Mouse (Mus musculus): Measurements from ENCODE around the gene Bcl6b. TPM values are rescaled to one million over a fixed set of nuclear protein-coding genes. Genes with fewer than 3 reads are reported as not detected.

Gene Bcl6b
- polyA plus RNA-seq, 1 experiment from 2014 or later: 11.9 TPM

GRCm38 (mm10) chr11:70214191-70214855 is 15.3 kb downstream of the Bcl6b start:
- H3K4me1 ChIP-seq (ENCODE audit: control insufficient read depth, insufficient read depth, low read length): peaks cover 16% of the 10 kb centered on the region
- H3K9ac ChIP-seq (ENCODE audit: low read depth, low read length): peak overlapping the region; percentile 63; the same call in 1 of the 2 replicates
- ATAC-seq (replicated peaks; ENCODE audit: insufficient number of reproducible peaks, low FRiP score, low TSS enrichment): peak; percentile 37; the same call in 1 of the 2 replicates
- peak overlapping the region; percentile 45 for H3K4me3 ChIP-seq (ENCODE audit: low read depth, low read length)
- peaks cover 57% of the 10 kb centered on the region for H3K27me3 ChIP-seq (ENCODE audit: control insufficient read depth, insufficient read depth, low read length)
- H3K27ac ChIP-seq (ENCODE audit: low read depth, low read length): no peak overlapping the region
- H3K4me2 ChIP-seq: peak overlapping the region; percentile 72
- WGBS (ENCODE audit: insufficient replicate concordance): 1% methylated on average over 45 of the region's 46 CpGs
- no peaks in the 10 kb centered on the region for H3K36me3 ChIP-seq (ENCODE audit: control insufficient read depth, insufficient read depth, low read length)
- H3K9me3 ChIP-seq (replicated peaks; ENCODE audit: control insufficient read depth, low read length): no peaks in the 10 kb centered on the region

GRCm38 (mm10) chr11:70213736-70214135 is 15.9 kb downstream of the Bcl6b start:
- Histone ChIP-seq H3K9me3 (replicated peaks; ENCODE audit: control insufficient read depth, low read length) (no peaks in the 10 kb centered on the region), H3K4me2 (peak overlapping the region; percentile 72), H3K36me3 (ENCODE audit: control insufficient read depth, insufficient read depth, low read length) (no peaks in the 10 kb centered on the region), H3K4me3 (ENCODE audit: low read depth, low read length) (peak overlapping the region; percentile 45), H3K4me1 (ENCODE audit: control insufficient read depth, insufficient read depth, low read length) (peaks cover 16% of the 10 kb centered on the region), H3K27me3 (ENCODE audit: control insufficient read depth, insufficient read depth, low read length) (peaks cover 55% of the 10 kb centered on the region), H3K9ac (ENCODE audit: low read depth, low read length) (no peak overlapping the region), H3K27ac (ENCODE audit: low read depth, low read length) (no peak overlapping the region)
- 12% methylated on average over 26 of the region's 26 CpGs for WGBS (ENCODE audit: insufficient replicate concordance)
- ATAC-seq (replicated peaks; ENCODE audit: insufficient number of reproducible peaks, low FRiP score, low TSS enrichment): no peak

- H3K9me3 ChIP-seq (replicated peaks; ENCODE audit: control insufficient read depth, low read length): no peaks in the 10 kb centered on the region
- peaks cover 16% of the 10 kb centered on the region for H3K4me1 ChIP-seq (ENCODE audit: control insufficient read depth, insufficient read depth, low read length)
- peaks cover 52% of the 10 kb centered on the region for H3K27me3 ChIP-seq (ENCODE audit: control insufficient read depth, insufficient read depth, low read length)
- H3K27ac ChIP-seq (ENCODE audit: low read depth, low read length): no peak overlapping the region
- 17% methylated on average over 9 of the region's 9 CpGs for WGBS (ENCODE audit: insufficient replicate concordance)
- no peaks in the 10 kb centered on the region for H3K36me3 ChIP-seq (ENCODE audit: control insufficient read depth, insufficient read depth, low read length)
- no peak overlapping the region for H3K9ac ChIP-seq (ENCODE audit: low read depth, low read length)
- H3K4me2 ChIP-seq: no peak overlapping the region
- no peak overlapping the region for H3K4me3 ChIP-seq (ENCODE audit: low read depth, low read length)
- no peak for ATAC-seq (replicated peaks; ENCODE audit: insufficient number of reproducible peaks, low FRiP score, low TSS enrichment)
Observed at GRCm38 (mm10) chr11:70212896-70213295, 16.7 kb downstream of the Bcl6b start.

GRCm38 (mm10) chr11:70212423-70212822 is 17.2 kb downstream of the Bcl6b start, which contains the start of gene Slc16a11:
Slc16a11 (plus strand) TSS chr11:70212752.
- Histone ChIP-seq H3K4me2 (no peak within 1 kb of the TSS; the same call in 1 of the 2 replicates), H3K27ac (ENCODE audit: low read depth, low read length) (no peak within 1 kb of the TSS)
- ATAC-seq (replicated peaks; ENCODE audit: insufficient number of reproducible peaks, low FRiP score, low TSS enrichment): no peak

GRCm38 (mm10) chr11:70211972-70212371 is 17.6 kb downstream of the Bcl6b start:
- H3K4me1 ChIP-seq (ENCODE audit: control insufficient read depth, insufficient read depth, low read length): peaks cover 16% of the 10 kb centered on the region
- no peaks in the 10 kb centered on the region for H3K36me3 ChIP-seq (ENCODE audit: control insufficient read depth, insufficient read depth, low read length)
- peaks cover 44% of the 10 kb centered on the region for H3K27me3 ChIP-seq (ENCODE audit: control insufficient read depth, insufficient read depth, low read length)
- no peak overlapping the region for H3K4me3 ChIP-seq (ENCODE audit: low read depth, low read length)
- H3K4me2 ChIP-seq: no peak overlapping the region
- 64% methylated on average over 6 of the region's 6 CpGs for WGBS (ENCODE audit: insufficient replicate concordance)
- H3K27ac ChIP-seq (ENCODE audit: low read depth, low read length): no peak overlapping the region
- H3K9ac ChIP-seq (ENCODE audit: low read depth, low read length): no peak overlapping the region
- H3K9me3 ChIP-seq (replicated peaks; ENCODE audit: control insufficient read depth, low read length): no peaks in the 10 kb centered on the region
- no peak for ATAC-seq (replicated peaks; ENCODE audit: insufficient number of reproducible peaks, low FRiP score, low TSS enrichment)

More at GRCm38 (mm10) chr11:70212423-70212822, 17.2 kb downstream of the Bcl6b start, which contains the start of gene Slc16a11:
- no peaks in the 10 kb centered on the region for H3K36me3 ChIP-seq (ENCODE audit: control insufficient read depth, insufficient read depth, low read length)
- peak within 1 kb of the TSS; percentile 45; the same call in 1 of the 2 replicates for H3K4me3 ChIP-seq (ENCODE audit: low read depth, low read length)
- no peak within 1 kb of the TSS for H3K9ac ChIP-seq (ENCODE audit: low read depth, low read length)
- peaks cover 48% of the 10 kb centered on the region for H3K27me3 ChIP-seq (ENCODE audit: control insufficient read depth, insufficient read depth, low read length)
- peaks cover 16% of the 10 kb centered on the region for H3K4me1 ChIP-seq (ENCODE audit: control insufficient read depth, insufficient read depth, low read length)
- WGBS (ENCODE audit: insufficient replicate concordance): 56% methylated on average over 6 of the region's 6 CpGs
- no peaks in the 10 kb centered on the region for H3K9me3 ChIP-seq (replicated peaks; ENCODE audit: control insufficient read depth, low read length)

- H3K4me3 ChIP-seq (ENCODE audit: low read depth, low read length): no peak overlapping the region
- no peak overlapping the region for H3K9ac ChIP-seq (ENCODE audit: low read depth, low read length)
- no peaks in the 10 kb centered on the region for H3K9me3 ChIP-seq (replicated peaks; ENCODE audit: control insufficient read depth, low read length)
- WGBS (ENCODE audit: insufficient replicate concordance): 72% methylated on average over 2 of the region's 2 CpGs
- H3K4me2 ChIP-seq: no peak overlapping the region
- ATAC-seq (replicated peaks; ENCODE audit: insufficient number of reproducible peaks, low FRiP score, low TSS enrichment): no peak
- H3K4me1 ChIP-seq (ENCODE audit: control insufficient read depth, insufficient read depth, low read length): peaks cover 16% of the 10 kb centered on the region
- H3K27me3 ChIP-seq (ENCODE audit: control insufficient read depth, insufficient read depth, low read length): peaks cover 34% of the 10 kb centered on the region
- no peaks in the 10 kb centered on the region for H3K36me3 ChIP-seq (ENCODE audit: control insufficient read depth, insufficient read depth, low read length)
- no peak overlapping the region for H3K27ac ChIP-seq (ENCODE audit: low read depth, low read length)
Observed at GRCm38 (mm10) chr11:70210681-70211080, 18.9 kb downstream of the Bcl6b start.

GRCm38 (mm10) chr11:70208778-70209388 is 20.7 kb downstream of the Bcl6b start:
- no peak for ATAC-seq (replicated peaks; ENCODE audit: insufficient number of reproducible peaks, low FRiP score, low TSS enrichment)
- H3K27ac ChIP-seq (ENCODE audit: low read depth, low read length): no peak overlapping the region
- H3K4me2 ChIP-seq: no peak overlapping the region
- WGBS (ENCODE audit: insufficient replicate concordance): 61% methylated on average over 5 of the region's 5 CpGs
- peaks cover 3% of the 10 kb centered on the region for H3K4me1 ChIP-seq (ENCODE audit: control insufficient read depth, insufficient read depth, low read length)
- H3K9ac ChIP-seq (ENCODE audit: low read depth, low read length): no peak overlapping the region
- H3K27me3 ChIP-seq (ENCODE audit: control insufficient read depth, insufficient read depth, low read length): peaks cover 19% of the 10 kb centered on the region
- no peak overlapping the region for H3K4me3 ChIP-seq (ENCODE audit: low read depth, low read length)
- H3K9me3 ChIP-seq (replicated peaks; ENCODE audit: control insufficient read depth, low read length): no peaks in the 10 kb centered on the region
- H3K36me3 ChIP-seq (ENCODE audit: control insufficient read depth, insufficient read depth, low read length): no peaks in the 10 kb centered on the region

GRCm38 (mm10) chr11:70207283-70207682 is 22.3 kb downstream of the Bcl6b start:
- H3K27ac ChIP-seq (ENCODE audit: low read depth, low read length): no peak overlapping the region
- H3K9ac ChIP-seq (ENCODE audit: low read depth, low read length): no peak overlapping the region
- no peaks in the 10 kb centered on the region for H3K4me1 ChIP-seq (ENCODE audit: control insufficient read depth, insufficient read depth, low read length)
- H3K9me3 ChIP-seq (replicated peaks; ENCODE audit: control insufficient read depth, low read length): no peaks in the 10 kb centered on the region
- no peak overlapping the region for H3K4me3 ChIP-seq (ENCODE audit: low read depth, low read length)
- H3K36me3 ChIP-seq (ENCODE audit: control insufficient read depth, insufficient read depth, low read length): no peaks in the 10 kb centered on the region
- WGBS (ENCODE audit: insufficient replicate concordance): 62% methylated on average over 7 of the region's 7 CpGs
- H3K4me2 ChIP-seq: no peak overlapping the region
- ATAC-seq (replicated peaks; ENCODE audit: insufficient number of reproducible peaks, low FRiP score, low TSS enrichment): no peak
- peaks cover 6% of the 10 kb centered on the region; the same call in 1 of the 2 replicates for H3K27me3 ChIP-seq (ENCODE audit: control insufficient read depth, insufficient read depth, low read length)

Data from heart, embryonic 11.5 days (tissue).